Mouse (Mus musculus) right cerebral cortex, postnatal 14 days (tissue): Measurements from ENCODE around the gene Prkce.

Experiments
- DNase-seq: peaks from one replicate; pipeline ENCODE4 v3.0.0; 2022

The Prkce gene

GRCm38 (mm10) chr17:86225488-86226186, 58.1 kb downstream of the Prkce start:
- DNase-seq = no peak

GRCm38 (mm10) chr17:86226198-86226597, 58.6 kb downstream of the Prkce start:
- DNase-seq = no peak

- DNase-seq = no peak
These were observed 59.0 kb downstream of the Prkce start for GRCm38 (mm10) chr17:86226635-86227034.

GRCm38 (mm10) chr17:86227389-86227788, 59.8 kb downstream of the Prkce start:
- DNase-seq = no peak

- peak; percentile 63 for DNase-seq
These were observed 61.3 kb downstream of the Prkce start for GRCm38 (mm10) chr17:86228850-86229249.

- DNase-seq = no peak
These were observed 62.6 kb downstream of the Prkce start for GRCm38 (mm10) chr17:86230141-86230633.

- no peak for DNase-seq
These were observed 64.2 kb downstream of the Prkce start for GRCm38 (mm10) chr17:86231741-86232179.

GRCm38 (mm10) chr17:86232248-86232647, 64.7 kb downstream of the Prkce start:
- DNase-seq = no peak

GRCm38 (mm10) chr17:86234587-86235150, 67.1 kb downstream of the Prkce start:
- DNase-seq = no peak

GRCm38 (mm10) chr17:86236026-86236712, 68.6 kb downstream of the Prkce start:
- no peak for DNase-seq

GRCm38 (mm10) chr17:86236861-86237763, 69.5 kb downstream of the Prkce start:
- DNase-seq = no peak

GRCm38 (mm10) chr17:86242291-86242690, 74.7 kb downstream of the Prkce start:
- no peak for DNase-seq

GRCm38 (mm10) chr17:86243109-86243527, 75.5 kb downstream of the Prkce start:
- DNase-seq = no peak

GRCm38 (mm10) chr17:86244397-86244796, 76.8 kb downstream of the Prkce start:
- no peak for DNase-seq

- DNase-seq = no peak
These were observed 81.2 kb downstream of the Prkce start for GRCm38 (mm10) chr17:86248832-86249231.

GRCm38 (mm10) chr17:86249499-86250405, 82.2 kb downstream of the Prkce start:
- peak; percentile 78 for DNase-seq

GRCm38 (mm10) chr17:86250406-86250905, 82.9 kb downstream of the Prkce start:
- DNase-seq = no peak

GRCm38 (mm10) chr17:86253884-86254283, 86.3 kb downstream of the Prkce start:
- no peak for DNase-seq

- DNase-seq = peak; percentile 64
These were observed 86.7 kb downstream of the Prkce start for GRCm38 (mm10) chr17:86254285-86254684.

GRCm38 (mm10) chr17:86254978-86255377, 87.4 kb downstream of the Prkce start:
- DNase-seq = no peak

- DNase-seq = no peak
These were observed 89.1 kb downstream of the Prkce start for GRCm38 (mm10) chr17:86256730-86257131.
